Mouse (Mus musculus): ENCODE results near the gene Klf4. TPM values are rescaled to one million over a fixed set of nuclear protein-coding genes. Genes with fewer than 3 reads are reported as not detected.

Gene Klf4
- total and polyA plus RNA-seq, 3 experiments, result 0.51 to 2.9 (median 1.3) TPM

DNA sequence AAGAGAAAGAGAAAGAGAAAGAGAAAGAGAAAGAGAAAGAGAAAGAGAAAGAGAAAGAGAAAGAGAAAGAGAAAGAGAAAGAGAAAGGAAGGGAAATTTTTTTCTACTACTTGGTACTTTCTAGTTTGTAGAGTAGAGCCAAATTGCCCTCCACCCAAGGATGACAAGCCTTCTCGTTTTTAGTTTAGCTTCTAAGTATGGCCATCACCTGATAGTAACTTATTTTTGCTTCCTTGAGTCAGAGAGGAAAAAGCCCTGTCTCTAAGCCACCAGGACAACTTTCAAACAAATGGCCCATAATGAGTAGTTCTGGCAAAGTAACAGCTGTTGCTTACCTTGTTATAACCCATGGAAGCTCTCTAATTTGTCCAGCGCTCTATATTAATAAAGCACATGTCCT, 20.9 kb downstream of the Klf4 start:
- dilution Hi-C loops (cut with MboI; ENCODE audit: extremely low pct_ligation_motif_present, extremely low pct_unique_long_range_greater_than_20kb, low sequenced_read_pairs), result no loop called here
- H3K27ac ChIP-seq (ENCODE audit: insufficient read depth, low read depth), result no peak overlapping the region; the same call in 1 of the 2 replicates
- H3K79me2 ChIP-seq (replicated peaks; ENCODE audit: control insufficient read depth, extremely low read depth, insufficient read depth, poor library complexity, severe bottlenecking), result no peaks in the 10 kb centered on the region
- no peak overlapping the region for H3K4me3 ChIP-seq (replicated peaks in 1 of 3; ENCODE audit: low read depth in 2 of 3, low read length in 2 of 3, poor library complexity in 1 of 3)
- 0 out of 2 replicates have a peak overlapping the region, but pooled peaks have one; percentile 35 for H3K4me2 ChIP-seq (ENCODE audit: insufficient read depth, low read depth, poor library complexity, severe bottlenecking)
- H3K36me3 ChIP-seq (replicated peaks in 1 of 2; ENCODE audit: control insufficient read depth in 1 of 2, insufficient read depth in 1 of 2, low read length in 1 of 2), result no peaks in the 10 kb centered on the region
- H3K9me3 ChIP-seq (replicated peaks; ENCODE audit: low read length), result no peaks in the 10 kb centered on the region
- TF ChIP-seq MEF2A (IDR thresholded peaks at IDR 0.05; ENCODE audit: borderline replicate concordance, low read depth, low read length) (peak; percentile 98), JUN (IDR thresholded peaks at IDR 0.05; ENCODE audit: insufficient read depth, low read depth, low read length) (0 out of 2 replicates have a peak, but pooled peaks have one; percentile 36), HCFC1 (IDR thresholded peaks at IDR 0.05; ENCODE audit: low read depth, low read length) (no peak), ZMIZ1 (IDR thresholded peaks at IDR 0.05; ENCODE audit: low read depth, low read length) (no peak), MAZ (IDR thresholded peaks at IDR 0.05; ENCODE audit: low read depth, low read length) (0 out of 2 replicates have a peak, but pooled peaks have one; percentile 38), CHD2 (IDR thresholded peaks at IDR 0.05; ENCODE audit: low read length) (no peak), BHLHE40 (IDR thresholded peaks at IDR 0.05; ENCODE audit: low read depth, low read length) (peak; percentile 76), MAFK (IDR thresholded peaks at IDR 0.05; ENCODE audit: insufficient replicate concordance, low read length) (peak; percentile 44; the same call in 1 of the 2 replicates), IRF4 (IDR thresholded peaks at IDR 0.05; ENCODE audit: low read depth, low read length) (peak; percentile 81), ZNF384 (IDR thresholded peaks at IDR 0.05; ENCODE audit: low read depth, low read length) (peak; percentile 68), PAX5 (IDR thresholded peaks at IDR 0.05; ENCODE audit: low read length) (no peak), RCOR1 (conservative IDR thresholded peaks at IDR 0.05; ENCODE audit: low read depth, low read length) (no peak), ETS1 (conservative IDR thresholded peaks at IDR 0.05; ENCODE audit: low read depth, low read length) (peak; percentile 99), POLR2A (IDR thresholded peaks at IDR 0.05; ENCODE audit: low read depth, low read length) (no peak), EP300 (IDR thresholded peaks at IDR 0.05; ENCODE audit: low read length) (peak; percentile 59), TCF12 (IDR thresholded peaks at IDR 0.05; ENCODE audit: low read depth, low read length) (peak; percentile 51; the same call in 1 of the 2 replicates)
- H3K4me1 ChIP-seq (ENCODE audit: control insufficient read depth in 1 of 2, insufficient read depth in 2 of 2), result peaks cover 4 to 8% of the 10 kb centered on the region in 2 experiments; a peak in 3 of 4 replicates
- H3K27me3 ChIP-seq (replicated peaks), result no peaks in the 10 kb centered on the region
- in situ Hi-C loops (cut with MboI; ENCODE audit: low pct_ligation_motif_present, low pct_unique_long_range_greater_than_20kb, low sequenced_read_pairs), result loop anchor here (25.0 kb wide), 1 partner anchor 976 kb away; no protein-coding TSS in a partner anchor
- H3K9ac ChIP-seq (ENCODE audit: insufficient read depth, low read depth), result no peak overlapping the region
- DNase-seq (ENCODE audit: extremely low read depth), result peak; percentile 34

DNA sequence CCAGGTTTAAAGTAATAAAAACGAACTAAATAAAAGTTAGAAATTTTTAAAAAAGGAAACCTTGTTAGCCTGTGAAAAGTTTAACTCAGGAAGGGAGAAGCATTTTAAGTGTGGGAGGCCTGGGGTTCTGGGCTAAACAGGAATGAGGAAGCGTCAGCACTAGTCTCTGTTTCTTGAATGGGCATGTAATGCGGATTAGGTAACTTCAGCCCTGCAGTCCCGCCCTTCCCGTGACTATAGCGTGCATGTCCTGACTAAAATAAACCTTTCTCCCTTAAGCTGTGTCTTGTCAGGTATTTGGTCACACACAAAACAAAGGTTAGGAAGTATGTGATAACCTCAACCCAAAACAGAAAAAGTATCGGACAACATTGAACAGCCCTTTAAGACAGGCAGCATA, 23.6 kb downstream of the Klf4 start:
- Histone ChIP-seq H3K27ac (ENCODE audit: insufficient read depth, low read depth) (no peak overlapping the region), H3K79me2 (replicated peaks; ENCODE audit: control insufficient read depth, extremely low read depth, insufficient read depth, poor library complexity, severe bottlenecking) (no peaks in the 10 kb centered on the region), H3K9me3 (replicated peaks; ENCODE audit: low read length) (no peaks in the 10 kb centered on the region), H3K4me1 (ENCODE audit: control insufficient read depth in 1 of 2, insufficient read depth in 2 of 2) (peaks cover 4 to 5% of the 10 kb centered on the region in 2 experiments; a peak in 3 of 4 replicates), H3K9ac (ENCODE audit: insufficient read depth, low read depth) (no peak overlapping the region), H3K27me3 (replicated peaks) (no peaks in the 10 kb centered on the region), H3K36me3 (replicated peaks in 1 of 2; ENCODE audit: control insufficient read depth in 1 of 2, insufficient read depth in 1 of 2, low read length in 1 of 2) (no peaks in the 10 kb centered on the region), H3K4me3 (replicated peaks in 1 of 3; ENCODE audit: low read depth in 2 of 3, low read length in 2 of 3, poor library complexity in 1 of 3) (no peak overlapping the region), H3K4me2 (ENCODE audit: insufficient read depth, low read depth, poor library complexity, severe bottlenecking) (no peak overlapping the region)
- TF ChIP-seq CTCF (conservative IDR thresholded peaks at IDR 0.05 in 1 of 2, IDR thresholded peaks at IDR 0.05 in 1 of 2; ENCODE audit: low read depth in 2 of 2, low read length in 2 of 2) (no peak), MXI1 (IDR thresholded peaks at IDR 0.05; ENCODE audit: low read depth, low read length) (no peak), KAT2A (IDR thresholded peaks at IDR 0.05; ENCODE audit: insufficient replicate concordance, low read length) (no peak), USF1 (IDR thresholded peaks at IDR 0.05; ENCODE audit: low read depth, low read length) (no peak), SMC3 (IDR thresholded peaks at IDR 0.05; ENCODE audit: low read depth, low read length) (no peak), TBP (conservative IDR thresholded peaks at IDR 0.05; ENCODE audit: low read depth, low read length) (no peak), JUN (IDR thresholded peaks at IDR 0.05; ENCODE audit: insufficient read depth, low read depth, low read length) (no peak)
- in situ Hi-C loops (cut with MboI; ENCODE audit: low pct_ligation_motif_present, low pct_unique_long_range_greater_than_20kb, low sequenced_read_pairs) (loop anchor here (25.0 kb wide), 1 partner anchor 979 kb away; no protein-coding TSS in a partner anchor), dilution Hi-C loops (cut with MboI; ENCODE audit: extremely low pct_ligation_motif_present, extremely low pct_unique_long_range_greater_than_20kb, low sequenced_read_pairs) (no loop called here)
- no peak for DNase-seq (ENCODE audit: extremely low read depth)

All from CH12.LX (cell line).